In genomic region chr11:33744429-33744828, GRCm38 (mm10) we compare ENCODE assay signal across 11 mouse cellular contexts.
DNase-seq lines count a peak whose midpoint lies in the region; ATAC-seq lines count a peak whose summit lies in the region.
"Had no signal": no experiment of that assay in that cellular context is flagged by ENCODE, and none has a peak within 500 bp of the region (broad histone marks: within the 10 kb centered on the region; RNA-seq: fewer than 3 reads in every experiment).

No protein-coding gene starts in this region.

- peaks cover 11% of the 10 kb centered on the region for H3K4me1 ChIP-seq in forebrain, embryonic 16.5 days (replicated peaks; ENCODE audit: control insufficient read depth, insufficient read depth, low read length)
- no peaks in the 10 kb centered on the region for H3K4me1 ChIP-seq in forebrain, embryonic 11.5 days (replicated peaks; ENCODE audit: control insufficient read depth, insufficient read depth, low read length)
- H3K4me1 ChIP-seq in stomach, embryonic 15.5 days = 0 out of 2 replicates have a peak, but pooled peaks cover 10% of the 10 kb centered on the region

- 43% methylated on average over 7 of the region's 7 CpGs for WGBS in forebrain, embryonic 16.5 days
- 64% methylated on average over 7 of the region's 7 CpGs for WGBS in forebrain, embryonic 11.5 days
- 13% methylated on average over 7 of the region's 7 CpGs for WGBS in stomach, embryonic 15.5 days

- no peak overlapping the region for H3K27ac ChIP-seq in forebrain, embryonic 16.5 days (ENCODE audit: low read length)
- H3K27ac ChIP-seq in forebrain, embryonic 11.5 days (ENCODE audit: low read depth, low read length) = no peak overlapping the region
- H3K27ac ChIP-seq in stomach, embryonic 15.5 days = peak overlapping the region; percentile 13; the same call in 1 of the 2 replicates
- H3K27ac ChIP-seq: embryonic facial prominence, embryonic 12.5 days; macrophage had no signal

- H3K4me3 ChIP-seq in forebrain, embryonic 16.5 days (replicated peaks; ENCODE audit: low read length) = no peak overlapping the region
- H3K4me3 ChIP-seq in forebrain, embryonic 11.5 days (ENCODE audit: low read depth, low read length) = no peak overlapping the region
- H3K4me3 ChIP-seq in stomach, embryonic 15.5 days (replicated peaks) = no peak overlapping the region
- H3K4me3 ChIP-seq: embryonic facial prominence, embryonic 12.5 days had no signal

- no peaks in the 10 kb centered on the region for H3K27me3 ChIP-seq in forebrain, embryonic 16.5 days (replicated peaks; ENCODE audit: control insufficient read depth, insufficient read depth, low read length)
- no peaks in the 10 kb centered on the region for H3K27me3 ChIP-seq in forebrain, embryonic 11.5 days (ENCODE audit: control insufficient read depth, insufficient read depth, low read length)
- no peaks in the 10 kb centered on the region for H3K27me3 ChIP-seq in stomach, embryonic 15.5 days (replicated peaks)
- H3K27me3 ChIP-seq: embryonic facial prominence, embryonic 12.5 days had no signal

- H3K4me2 ChIP-seq in forebrain, embryonic 16.5 days (ENCODE audit: low read length) = no peak overlapping the region
- no peak overlapping the region for H3K4me2 ChIP-seq in forebrain, embryonic 11.5 days (ENCODE audit: low read depth, low read length, severe bottlenecking)
- no peak overlapping the region for H3K4me2 ChIP-seq in stomach, embryonic 15.5 days
- H3K4me2 ChIP-seq: embryonic facial prominence, embryonic 12.5 days had no signal

- H3K9me3 ChIP-seq in forebrain, embryonic 16.5 days (ENCODE audit: control insufficient read depth, low read length) = no peaks in the 10 kb centered on the region
- no peaks in the 10 kb centered on the region for H3K9me3 ChIP-seq in forebrain, embryonic 11.5 days (ENCODE audit: control insufficient read depth, low read length)
- no peaks in the 10 kb centered on the region for H3K9me3 ChIP-seq in stomach, embryonic 15.5 days
- H3K9me3 ChIP-seq: embryonic facial prominence, embryonic 12.5 days had no signal

- no peaks in the 10 kb centered on the region for H3K36me3 ChIP-seq in forebrain, embryonic 16.5 days (ENCODE audit: control insufficient read depth, insufficient read depth)
- no peaks in the 10 kb centered on the region for H3K36me3 ChIP-seq in forebrain, embryonic 11.5 days (ENCODE audit: control insufficient read depth, insufficient read depth, low read length)
- no peaks in the 10 kb centered on the region for H3K36me3 ChIP-seq in stomach, embryonic 15.5 days
- H3K36me3 ChIP-seq: embryonic facial prominence, embryonic 12.5 days had no signal

- no peak for DNase-seq in forebrain, embryonic 11.5 days (ENCODE audit: low spot score)
- peak; percentile 15 for DNase-seq in retina, postnatal 1 day
- no peak for DNase-seq in retina, embryonic 14.5 days (ENCODE audit: low spot score)
- peak; percentile 78 to 82 for DNase-seq in lung, adult 18-20 months
- no peak for DNase-seq in right cerebral cortex, postnatal 36 days (ENCODE audit: low spot score in 2 of 2)
- DNase-seq in left cerebral cortex, adult 9 months (ENCODE audit: low spot score in 2 of 2) = no peak
- DNase-seq: heart, adult 18-20 months had no signal

- ATAC-seq in forebrain, embryonic 16.5 days = 0 out of 2 replicates have a peak, but pooled peaks have one; percentile 11
- ATAC-seq in forebrain, embryonic 11.5 days (replicated peaks; ENCODE audit: low FRiP score) = no peak
- ATAC-seq in stomach, embryonic 15.5 days (ENCODE audit: insufficient read depth, low FRiP score, low read depth) = peak; percentile 91

- no peak overlapping the region for H3K9ac ChIP-seq in forebrain, embryonic 16.5 days (replicated peaks; ENCODE audit: low read depth, low read length)
- H3K9ac ChIP-seq in forebrain, embryonic 11.5 days (ENCODE audit: low read length) = no peak overlapping the region
- no peak overlapping the region for H3K9ac ChIP-seq in stomach, embryonic 15.5 days
- H3K9ac ChIP-seq: embryonic facial prominence, embryonic 12.5 days had no signal

Comparison
In these comparisons a context has a peak if more than half of its experiments do, and no peak if none do; other contexts are left out.
1. DNase-seq: peak in retina, postnatal 1 day (single experiment) and lung, adult 18-20 months (2 of 2); none in forebrain, embryonic 11.5 days (single experiment), retina, embryonic 14.5 days (single experiment), right cerebral cortex, postnatal 36 days (0 of 2) and left cerebral cortex, adult 9 months (0 of 2).